Mouse (Mus musculus) spleen, embryonic (tissue): Measurements from ENCODE around the gene Ccnjl.

ENCODE experiments used
- CTCF ChIA-PET: fragments of 350-600 bp; sonication (Branson Sonifier 250); formaldehyde crosslinking; loops from one replicate; lab custom pipeline; 2022; lab: Charles Lee

The Ccnjl gene

GRCm38 (mm10) chr11:43528683-43529499 lies at the start of gene Ccnjl:
Gene Ccnjl, plus strand, starts transcription at chr11:43528784.
- CTCF ChIA-PET: no interaction called here

GRCm38 (mm10) chr11:43479376-43479775 lies 49.2 kb upstream of the Ccnjl start:
- CTCF ChIA-PET: no interaction called here

- CTCF ChIA-PET: interaction anchor here (0.7 kb wide), 2 partner anchors 51 to 957 kb away, joined by 6 read pairs; no protein-coding TSS in a partner anchor
Observed at GRCm38 (mm10) chr11:43480561-43480960, 48.0 kb upstream of the Ccnjl start.

GRCm38 (mm10) chr11:43481672-43482522 lies 46.7 kb upstream of the Ccnjl start:
- CTCF ChIA-PET: no interaction called here

- CTCF ChIA-PET: no interaction called here
Observed at GRCm38 (mm10) chr11:43483122-43483792, 45.3 kb upstream of the Ccnjl start.

- CTCF ChIA-PET: no interaction called here
Observed at GRCm38 (mm10) chr11:43484057-43484456, 44.5 kb upstream of the Ccnjl start.

- CTCF ChIA-PET: no interaction called here
Observed at GRCm38 (mm10) chr11:43484652-43485051, 43.9 kb upstream of the Ccnjl start.

- CTCF ChIA-PET: no interaction called here
Observed at GRCm38 (mm10) chr11:43485855-43486254, 42.7 kb upstream of the Ccnjl start.

GRCm38 (mm10) chr11:43492663-43493062 lies 35.9 kb upstream of the Ccnjl start:
- CTCF ChIA-PET: no interaction called here

- CTCF ChIA-PET: no interaction called here
Observed at GRCm38 (mm10) chr11:43493815-43494409, 34.7 kb upstream of the Ccnjl start.

- CTCF ChIA-PET: no interaction called here
Observed at GRCm38 (mm10) chr11:43495037-43495436, 33.5 kb upstream of the Ccnjl start.

GRCm38 (mm10) chr11:43495532-43495931 lies 33.1 kb upstream of the Ccnjl start:
- CTCF ChIA-PET: no interaction called here

- CTCF ChIA-PET: no interaction called here
Observed at GRCm38 (mm10) chr11:43501256-43501655, 27.3 kb upstream of the Ccnjl start.

- CTCF ChIA-PET: no interaction called here
Observed at GRCm38 (mm10) chr11:43505188-43505587, 23.4 kb upstream of the Ccnjl start.

GRCm38 (mm10) chr11:43507976-43508375 lies 20.6 kb upstream of the Ccnjl start:
- CTCF ChIA-PET: no interaction called here

- CTCF ChIA-PET: no interaction called here
Observed at GRCm38 (mm10) chr11:43509878-43510277, 18.7 kb upstream of the Ccnjl start.

GRCm38 (mm10) chr11:43512661-43513190 lies 15.9 kb upstream of the Ccnjl start:
- CTCF ChIA-PET: no interaction called here

GRCm38 (mm10) chr11:43516344-43517021 lies 12.1 kb upstream of the Ccnjl start:
- CTCF ChIA-PET: no interaction called here

- CTCF ChIA-PET: no interaction called here
Observed at GRCm38 (mm10) chr11:43517641-43518040, 10.9 kb upstream of the Ccnjl start.

GRCm38 (mm10) chr11:43518086-43518485 lies 10.5 kb upstream of the Ccnjl start:
- CTCF ChIA-PET: no interaction called here

- CTCF ChIA-PET: no interaction called here
Observed at GRCm38 (mm10) chr11:43518821-43519220, 9.8 kb upstream of the Ccnjl start.
